Mouse (Mus musculus) adrenal gland, postnatal 10 days (tissue): ENCODE data around the gene Gprasp2. TPM values are rescaled to one million over a fixed set of nuclear protein-coding genes. Genes with fewer than 3 reads are reported as not detected.
"Not testable (repeated sequence)": the region's sequence is repeated elsewhere in the genome, so short reads cannot be mapped to it uniquely, and the experiment has no call there.

Experiments
- DNase-seq: peaks from one replicate; pipeline ENCODE4 v3.0.0; 2021; ENCODE audit warnings: mixed read lengths
- long read RNA-seq, 2 experiments: library from polyadenylated mRNA; stranded (forward); transcript quantifications; one replicate each; pipeline ENCODE4 v2.0.0; 2021
- total RNA-seq, 2 experiments: library from RNA; stranded (reverse); gene quantifications; 2 replicates each; pipeline ENCODE4 v1.2.3; 2021

Gprasp2 gene
- total RNA-seq, result 10 to 100 TPM; 14.8 to 21.6 TPM
- long read RNA-seq, experiment 1, partial matches to known transcripts, result 7 of 25 reads
- long read RNA-seq, experiment 1, other reads (novel, unspliced or antisense), result 11 of 25 reads
- long read RNA-seq, experiment 2, partial matches to known transcripts, result 0 of 8 reads
- long read RNA-seq, experiment 2, other reads (novel, unspliced or antisense), result 5 of 8 reads

DNA sequence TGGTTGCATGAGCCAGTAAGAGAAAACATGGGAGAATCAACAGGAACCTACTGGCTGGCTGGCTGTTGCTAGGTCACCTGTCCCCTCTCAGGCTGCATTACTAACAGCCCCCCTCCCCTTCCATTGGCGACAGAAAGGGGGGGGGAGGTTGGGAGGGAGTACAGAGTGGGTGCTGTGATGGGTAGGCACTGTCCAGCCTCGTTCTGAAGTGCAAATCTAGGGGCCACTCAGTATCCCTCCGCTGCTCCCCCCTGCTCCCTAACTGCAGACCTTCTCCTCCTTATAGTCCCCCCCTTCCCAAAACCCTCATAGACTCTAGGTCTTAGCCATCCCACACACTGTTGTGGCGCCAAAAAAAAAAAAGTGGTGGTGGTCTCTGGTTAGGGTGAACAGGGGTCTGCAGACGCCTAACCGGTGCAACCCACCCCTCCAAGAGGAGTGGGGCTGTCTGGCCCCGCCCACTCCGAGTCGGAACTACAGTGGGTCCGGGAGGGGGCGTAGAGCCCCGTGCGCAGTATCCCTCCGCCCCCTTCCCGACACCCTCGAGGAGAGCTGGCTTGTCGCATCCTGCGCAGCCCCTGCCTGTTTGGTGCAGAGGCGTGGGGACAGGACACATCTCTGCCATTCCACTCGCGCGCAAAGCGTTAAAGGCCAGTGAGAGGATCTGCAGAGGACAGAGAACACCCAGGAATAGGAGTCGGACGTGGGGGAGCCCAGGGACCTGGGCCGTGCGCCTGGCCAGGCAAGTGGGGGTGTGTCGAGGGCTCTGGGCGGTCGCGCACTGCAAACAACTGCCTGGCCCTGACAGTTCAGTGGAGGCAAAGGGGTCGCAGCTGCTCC is at the start of gene Gprasp2:
Gene Gprasp2 (plus strand): TSS at position 514 of the 840 bp plus-strand sequence.
- DNase-seq, result peak; percentile 38

DNA sequence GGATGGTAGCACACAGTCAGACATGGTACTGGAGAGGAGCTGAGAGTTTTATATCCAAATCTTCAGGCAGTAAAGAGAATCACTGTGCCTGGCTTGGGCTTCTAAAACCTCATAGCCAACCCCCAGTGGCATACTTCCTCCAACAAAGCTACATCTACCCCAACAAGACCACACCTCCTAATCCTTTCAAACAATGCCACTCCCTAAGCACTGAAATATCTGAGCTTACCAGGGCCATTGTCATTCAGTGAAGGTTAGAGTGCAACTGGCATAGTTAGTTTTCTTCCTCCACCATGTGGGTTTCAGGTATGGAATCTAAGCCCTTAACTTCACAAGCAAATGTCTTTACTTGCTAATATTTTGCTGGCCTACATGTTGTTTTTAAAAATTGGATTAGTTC is 47.3 kb upstream of the Gprasp2 start:
- no peak for DNase-seq

DNA sequence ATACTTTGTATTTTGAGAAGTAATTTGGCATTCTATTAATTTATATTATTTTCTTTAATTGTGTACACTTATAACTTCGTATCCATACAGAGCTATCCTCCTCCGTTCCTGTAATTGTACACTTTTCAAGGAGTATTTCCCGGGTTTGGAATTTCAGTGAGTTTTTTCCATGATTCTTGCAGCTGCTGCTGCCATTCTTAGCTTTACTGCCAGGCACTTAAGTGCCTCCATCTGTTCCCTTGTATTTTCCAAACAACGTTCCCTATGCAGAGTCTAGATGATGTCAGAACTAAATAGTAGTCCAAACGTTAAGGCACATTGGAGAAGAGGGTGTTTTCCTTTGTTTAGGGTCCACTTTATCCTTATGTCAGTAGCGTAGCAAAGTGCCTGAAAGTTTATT is 46.5 kb upstream of the Gprasp2 start:
- no peak for DNase-seq

DNA sequence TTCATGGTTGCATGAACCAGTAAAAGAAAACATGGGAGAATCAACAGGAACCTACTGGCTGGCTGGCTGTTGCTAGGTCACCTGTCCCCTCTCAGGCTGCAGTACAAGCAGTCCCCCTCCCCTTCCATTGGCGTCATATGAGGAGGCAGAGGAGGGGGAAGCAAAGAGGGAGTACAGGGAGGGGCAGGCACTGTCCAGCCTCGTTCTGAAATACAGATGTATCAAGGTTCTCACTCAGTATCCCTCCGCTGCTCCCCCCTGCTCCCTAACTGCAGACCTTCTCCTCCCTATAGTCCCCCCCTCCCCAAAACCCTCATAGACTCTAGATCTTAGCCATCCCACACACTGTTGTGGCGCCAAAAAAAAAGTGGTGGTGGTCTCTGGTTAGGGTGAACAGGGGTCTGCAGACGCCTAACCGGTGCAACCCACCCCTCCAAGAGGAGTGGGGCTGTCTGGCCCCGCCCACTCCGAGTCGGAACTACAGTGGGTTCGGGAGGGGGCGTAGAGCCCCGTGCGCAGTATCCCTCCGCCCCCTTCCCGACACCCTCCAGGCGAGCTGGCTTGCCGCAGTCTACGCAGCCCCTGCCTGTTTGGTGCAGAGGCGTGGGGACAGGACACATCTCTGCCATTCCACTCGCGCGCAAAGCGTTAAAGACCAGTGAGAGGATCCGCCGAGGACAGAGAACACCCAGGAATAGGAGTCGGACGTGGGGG is 43.1 kb upstream of the Gprasp2 start:
- peak; percentile 58 for DNase-seq

DNA sequence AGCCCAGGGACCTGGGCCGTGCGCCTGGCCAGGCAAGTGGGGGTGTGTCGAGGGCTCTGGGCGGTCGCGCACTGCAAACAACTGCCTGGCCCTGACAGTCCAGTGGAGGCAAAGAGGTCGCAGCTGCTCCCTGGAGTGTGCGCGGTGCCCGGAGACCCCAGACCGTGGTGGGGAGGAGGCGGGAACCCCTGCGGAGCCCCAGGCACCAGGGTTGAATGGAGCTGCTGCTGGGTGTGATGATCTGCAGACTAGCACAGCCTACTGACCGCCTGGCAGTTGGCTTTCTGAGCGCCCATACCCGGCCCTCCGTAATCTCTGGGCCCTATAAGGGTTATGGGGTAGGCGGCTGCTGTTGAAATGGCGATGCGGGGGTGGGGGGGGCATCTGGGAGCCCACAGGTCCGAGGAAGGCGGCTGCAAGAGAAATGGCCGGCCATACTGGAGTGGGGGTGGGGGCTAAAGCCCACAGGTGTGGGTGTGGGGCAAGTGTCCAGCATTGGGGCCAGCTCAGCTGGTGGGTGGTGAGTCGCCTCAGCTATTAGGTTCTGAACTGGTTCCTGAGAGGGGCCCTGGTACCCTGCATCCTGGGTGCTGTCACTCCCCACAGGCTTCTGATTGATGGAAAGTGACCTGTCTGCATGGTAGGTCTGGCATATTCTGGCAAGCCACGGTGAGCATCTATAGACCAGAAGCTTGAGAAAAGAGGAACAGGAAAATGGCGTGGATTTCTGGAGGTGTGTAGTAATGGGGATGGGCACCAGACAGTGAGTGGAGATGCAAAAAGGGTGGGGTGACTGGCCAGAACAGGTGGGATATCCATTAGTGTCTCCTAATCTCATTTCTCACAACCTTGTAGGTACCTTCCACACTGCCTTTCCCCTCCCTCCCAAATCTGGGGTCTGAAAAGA is 42.3 kb upstream of the Gprasp2 start:
- DNase-seq, result peak; percentile 7

DNA sequence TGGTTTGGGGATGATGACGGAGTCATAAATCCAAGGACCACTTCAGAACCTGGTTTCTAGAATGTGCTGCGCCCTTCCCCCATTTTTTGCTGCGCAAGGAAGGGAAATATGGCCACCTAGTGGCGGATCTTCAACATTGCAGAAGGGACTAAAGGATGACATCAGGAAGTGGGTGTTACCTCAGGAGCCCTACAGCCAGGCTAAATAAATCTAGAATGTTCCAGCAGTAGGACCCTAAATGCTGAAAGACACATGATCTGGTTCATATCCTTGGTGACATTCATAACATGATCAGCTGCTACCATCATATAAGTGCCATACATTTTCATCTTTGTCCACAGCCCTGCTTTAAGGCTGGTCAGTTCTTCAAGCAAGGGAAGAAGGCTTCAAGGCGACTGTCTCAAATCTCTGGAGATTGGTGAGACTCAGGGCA is 41.6 kb upstream of the Gprasp2 start, which contains the start of gene Bhlhb9:
Gene Bhlhb9 (plus strand): TSS at position 383 of the 433 bp plus-strand sequence.
- peak; percentile 45 for DNase-seq

DNA sequence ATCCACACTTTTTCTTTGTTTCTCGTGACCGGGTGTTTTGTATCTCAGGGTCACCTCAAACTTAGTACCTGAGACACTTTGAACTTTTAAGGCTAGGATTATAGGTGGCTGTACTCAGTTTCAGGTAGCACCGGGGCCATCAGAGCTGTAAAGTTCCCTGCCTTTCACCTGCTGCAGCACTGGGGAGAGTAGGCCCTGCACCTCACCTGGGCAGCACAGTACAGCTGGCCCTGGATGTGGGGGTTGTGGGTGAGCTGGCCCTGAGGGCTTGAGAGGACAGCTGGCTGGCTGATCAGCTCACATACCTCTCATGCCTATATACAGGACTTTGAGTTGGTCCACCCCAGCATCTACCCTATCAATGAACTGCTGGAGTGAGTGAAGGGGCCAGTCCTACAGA is 34.7 kb upstream of the Gprasp2 start:
- no peak for DNase-seq

DNA sequence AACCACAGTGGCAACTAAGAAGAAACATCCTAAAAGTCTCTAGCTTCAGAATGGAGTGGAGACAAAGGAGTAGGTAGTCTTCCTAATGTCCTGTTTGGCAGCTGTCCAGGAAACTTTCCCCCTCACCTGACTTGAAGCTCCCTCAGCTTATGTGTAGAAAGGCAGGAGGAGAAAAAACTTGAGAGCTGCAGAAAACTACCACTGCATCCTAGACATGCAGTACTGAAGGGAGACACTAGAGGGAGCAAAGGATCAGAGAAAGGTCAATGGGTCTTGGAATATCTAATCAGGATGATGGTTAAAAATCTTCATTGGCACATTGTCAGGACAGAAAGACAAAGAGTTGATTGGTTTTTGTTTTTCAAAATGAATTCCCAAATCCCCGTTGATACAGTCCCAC is 33.1 kb upstream of the Gprasp2 start:
- peak; percentile 62 for DNase-seq

DNA sequence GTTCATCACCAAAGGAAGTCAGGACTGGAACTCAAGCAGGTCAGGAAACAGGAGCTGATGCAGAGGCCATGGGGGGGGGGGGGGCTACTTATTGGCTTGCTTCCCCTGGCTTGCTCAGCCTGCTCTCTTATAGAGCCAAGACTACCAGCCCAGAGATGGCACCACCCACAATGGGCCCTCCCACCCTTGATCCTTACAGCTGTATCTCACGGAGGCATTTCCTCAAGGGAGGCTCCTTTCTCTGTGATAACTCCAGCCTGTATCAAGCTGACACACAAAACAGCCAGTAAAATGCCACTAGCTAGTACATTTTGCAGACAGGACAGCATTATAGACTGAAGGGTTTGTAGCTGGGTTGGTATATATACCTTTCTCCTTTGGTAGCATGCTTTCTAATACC is 2.9 kb upstream of the Gprasp2 start:
- DNase-seq, result not testable (repeated sequence)

DNA sequence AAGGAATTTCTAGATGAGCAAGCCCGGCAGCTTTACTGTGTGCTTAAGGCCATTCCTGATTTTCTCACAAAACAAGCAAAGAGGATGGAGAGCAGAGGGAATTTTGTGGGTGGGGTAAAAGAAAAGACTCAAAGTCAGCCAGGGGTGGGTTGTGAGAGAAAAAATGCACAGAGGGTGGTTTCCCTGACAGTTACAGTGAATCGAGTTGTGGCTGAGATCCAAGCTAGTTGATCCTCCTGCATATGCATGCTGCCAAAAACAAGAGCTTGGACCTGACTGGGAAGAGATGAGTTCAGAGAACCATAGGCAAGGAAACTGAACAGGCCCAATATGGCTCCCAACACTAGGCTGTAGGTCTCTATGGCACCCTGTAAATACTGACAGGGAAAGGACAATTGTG is 938 bp upstream of the Gprasp2 start:
- no peak for DNase-seq

DNA sequence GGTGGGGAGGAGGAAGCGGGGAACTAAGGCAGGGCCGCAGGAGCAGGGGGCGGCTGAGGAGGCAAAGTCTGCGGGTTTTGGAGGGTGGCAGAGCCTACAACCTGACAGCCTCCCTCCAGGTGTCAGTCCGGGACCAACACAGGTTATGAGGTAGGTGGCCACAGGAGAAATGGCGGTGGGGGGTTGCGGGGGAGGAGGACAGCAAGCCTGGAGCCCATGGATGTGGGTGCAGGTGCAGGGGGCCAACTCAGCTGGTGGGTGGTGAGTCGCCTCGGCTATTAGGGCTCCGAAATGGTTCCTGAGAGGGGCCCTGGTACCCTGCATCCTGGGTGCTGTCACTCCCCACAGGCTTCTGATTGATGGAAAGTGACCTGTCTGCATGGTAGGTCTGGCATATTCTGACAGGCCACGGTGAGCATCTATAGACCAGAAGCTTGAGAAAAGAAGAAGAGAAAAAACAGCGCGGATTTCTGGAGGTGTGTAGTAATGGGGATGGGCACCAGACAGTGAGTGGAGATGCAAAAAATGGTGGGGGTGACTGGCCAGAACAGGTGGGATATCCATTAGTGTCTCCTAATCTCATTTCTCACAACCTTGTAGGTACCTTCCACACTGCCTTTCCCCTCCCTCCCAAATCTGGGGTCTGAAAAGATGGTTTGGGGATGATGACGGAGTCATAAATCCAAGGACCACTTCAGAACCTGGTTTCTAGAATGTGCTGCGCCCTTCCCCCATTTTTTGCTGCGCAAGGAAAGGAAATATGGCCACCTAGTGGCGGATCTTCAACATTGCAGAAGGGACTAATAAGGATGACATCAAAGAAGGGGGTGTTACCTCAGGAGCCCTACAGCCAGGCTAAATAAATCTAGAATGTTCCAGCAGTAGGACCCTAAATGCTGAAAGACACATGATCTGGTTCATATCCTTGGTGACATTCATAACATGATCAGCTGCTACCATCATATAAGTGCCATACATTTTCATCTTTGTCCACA is 860 bp downstream of the Gprasp2 start:
- DNase-seq, result peak; percentile 25

DNA sequence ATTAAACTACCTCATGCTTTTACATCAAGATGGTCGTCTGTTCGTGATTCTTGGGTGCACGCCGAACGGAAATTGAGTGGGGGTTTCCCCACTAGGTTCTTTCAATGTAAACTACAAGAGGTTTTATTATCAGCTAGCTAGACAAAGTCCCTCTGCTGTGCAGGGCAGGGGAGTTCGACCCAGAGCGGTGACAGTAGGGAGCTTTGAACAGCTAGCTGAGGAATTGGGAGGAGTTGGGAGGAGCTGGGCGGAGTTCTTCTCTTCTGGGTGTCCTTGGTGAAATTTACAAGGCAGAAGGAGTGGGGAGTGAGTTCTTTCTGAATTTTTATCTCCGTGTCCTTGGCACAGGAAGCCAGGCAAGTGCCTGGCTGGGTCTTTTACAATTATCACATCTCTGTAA is 28.0 kb downstream of the Gprasp2 start:
- DNase-seq, result not testable (repeated sequence)

DNA sequence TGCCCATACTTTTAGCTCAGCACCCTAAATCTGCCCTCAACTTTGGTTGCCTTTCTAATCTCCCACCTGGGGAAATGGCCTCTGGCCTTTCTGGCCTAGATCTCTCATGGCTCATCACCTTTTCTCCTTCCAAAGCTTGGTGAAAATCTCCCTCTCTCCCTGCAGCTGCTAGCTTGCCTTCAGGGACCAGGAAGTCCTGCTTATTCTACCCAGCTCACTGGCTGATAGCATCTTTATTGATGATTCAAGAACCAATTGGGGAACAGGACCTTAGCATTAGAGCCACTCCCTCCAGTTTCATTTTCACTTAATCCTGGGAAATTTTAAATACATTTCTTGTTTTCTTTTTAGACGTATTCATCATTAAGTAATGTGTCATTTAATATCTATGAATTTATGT is 37.8 kb downstream of the Gprasp2 start:
- DNase-seq, result no peak

DNA sequence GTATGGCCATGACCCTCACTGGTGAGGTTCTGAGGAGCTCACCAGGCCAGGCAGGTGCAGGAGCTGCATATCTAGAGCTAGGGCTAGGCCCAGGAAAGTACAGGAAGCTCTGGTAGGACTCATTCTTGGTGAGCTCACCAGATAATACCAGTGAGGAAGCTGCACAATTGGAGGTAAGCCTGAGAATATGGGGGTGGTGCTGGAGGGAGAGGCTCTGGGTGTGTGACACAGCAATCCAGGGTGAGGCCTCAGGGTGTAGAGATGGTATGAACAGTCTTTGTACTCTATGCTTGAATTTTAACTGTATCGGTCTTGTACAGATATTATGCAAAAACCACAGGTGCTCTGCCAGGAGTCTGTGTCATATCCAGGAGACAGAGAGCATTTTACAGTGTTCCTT is 40.8 kb downstream of the Gprasp2 start:
- DNase-seq, result no peak

DNA sequence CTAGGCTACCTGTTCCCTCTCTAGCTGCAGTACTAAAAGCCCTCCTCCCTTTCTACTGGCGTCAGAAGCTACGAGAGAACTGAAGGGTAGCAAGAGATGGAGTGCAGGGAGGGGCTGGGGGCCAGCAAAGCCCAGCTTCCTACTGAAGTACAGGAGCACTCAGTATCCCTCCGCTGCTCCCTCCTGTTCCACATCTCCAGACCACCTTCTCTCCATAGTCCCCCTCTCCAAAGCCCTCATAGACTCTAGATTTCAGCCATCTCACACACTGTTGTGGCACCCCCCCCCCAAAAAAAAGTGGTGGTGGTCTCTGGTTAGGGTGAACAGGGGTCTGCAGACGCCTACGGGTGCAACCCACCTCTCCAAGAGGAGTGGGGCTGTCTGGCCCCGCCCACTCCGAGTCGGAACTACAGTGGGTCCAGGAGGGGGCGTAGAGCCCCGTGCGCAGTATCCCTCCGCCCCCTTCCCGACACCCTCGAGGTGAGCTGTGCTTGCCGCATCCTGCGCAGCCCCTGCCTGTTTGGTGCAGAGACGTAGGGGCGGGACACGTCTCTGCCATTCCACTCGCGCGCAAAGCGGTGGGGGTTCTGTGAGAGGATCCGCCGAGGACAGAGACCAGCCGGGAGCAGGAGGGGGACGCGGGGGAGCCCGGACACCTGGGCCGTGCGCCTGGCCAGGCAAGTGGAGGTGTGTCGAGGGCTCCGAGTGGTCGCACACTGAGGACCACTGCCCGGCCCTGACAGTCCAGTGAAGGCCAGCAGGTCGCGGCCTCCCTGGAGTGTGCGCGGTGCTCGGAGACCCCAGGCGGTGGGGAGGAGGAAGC is 46.8 kb downstream of the Gprasp2 start:
- DNase-seq, result peak; percentile 80

DNA sequence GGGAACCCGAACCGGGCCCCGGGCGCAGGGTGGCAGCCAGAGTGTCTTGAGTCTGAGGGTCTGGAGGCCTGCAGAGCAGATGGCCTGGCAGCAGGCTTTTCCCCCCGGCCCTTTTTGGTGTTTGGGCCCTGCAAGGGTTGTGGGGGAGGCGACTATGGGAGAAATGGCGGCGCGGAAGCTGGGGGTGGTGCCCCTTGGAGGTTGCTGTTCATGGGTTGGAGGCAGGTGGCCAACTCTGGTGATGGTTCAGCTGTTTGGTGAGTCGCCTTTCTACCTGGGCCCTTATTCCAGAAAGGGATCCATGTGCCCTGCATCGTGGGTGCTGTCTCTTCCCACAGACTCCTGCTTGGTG is 47.4 kb downstream of the Gprasp2 start:
- peak; percentile 57 for DNase-seq
